Mouse (Mus musculus) brown adipose tissue, adult 24 weeks (tissue): ENCODE results near the gene Ltb. TPM values are rescaled to one million over a fixed set of nuclear protein-coding genes. Genes with fewer than 3 reads are reported as not detected.
A peak's percentile ranks its signal among the peaks of the same experiment; 100 is the strongest.
"Not testable (repeated sequence)": the region's sequence is repeated elsewhere in the genome, so short reads cannot be mapped to it uniquely, and the experiment has no call there.

Experiments used
- H3K27ac ChIP-seq: fragments of 200-500 bp; replicated peaks from 2 replicates; pipeline ENCODE4 v1.5.1; 2012; ENCODE audit warnings: low read depth, mild to moderate bottlenecking, low read length
- H3K4me1 ChIP-seq: fragments of 200-500 bp; 2 replicates; pipeline ENCODE4 v1.6.1; 2012; ENCODE audit warnings: low read length, mixed read lengths; ENCODE audit not compliant: control insufficient read depth, insufficient read depth, insufficient read length
- H3K4me3 ChIP-seq: fragments of 200-500 bp; 2 replicates; pipeline ENCODE4 v1.5.1; 2012; ENCODE audit warnings: low read depth, mild to moderate bottlenecking, low read length, moderate library complexity; ENCODE audit not compliant: insufficient read depth
- polyA plus RNA-seq: library from polyadenylated mRNA; stranded (reverse); fragments of >200 nt; gene quantifications from 2 replicates; pipeline ENCODE4 v1.2.4, GENCODE M21; 2012; ENCODE audit not compliant: missing spikeins, insufficient read depth, insufficient read length

Ltb gene
- polyA plus RNA-seq, 1 experiment: not detected

GRCm38 (mm10) chr17:35220156-35220952, 26.1 kb downstream of the Ltb start, which contains the start of gene Gm16181:
TSS of gene Gm16181 (plus strand) at chr17:35220834.
- peak within 1 kb of the TSS; percentile 65 for H3K4me3 ChIP-seq
- peaks cover 16% of the 10 kb centered on the region for H3K4me1 ChIP-seq
- H3K27ac ChIP-seq: peak within 1 kb of the TSS; percentile 98

- Histone ChIP-seq H3K4me3 (peak overlapping the region; percentile 49), H3K27ac (peak overlapping the region; percentile 88), H3K4me1 (peaks cover 22% of the 10 kb centered on the region)
Observed at GRCm38 (mm10) chr17:35222299-35222698, 28.1 kb downstream of the Ltb start.

DNA sequence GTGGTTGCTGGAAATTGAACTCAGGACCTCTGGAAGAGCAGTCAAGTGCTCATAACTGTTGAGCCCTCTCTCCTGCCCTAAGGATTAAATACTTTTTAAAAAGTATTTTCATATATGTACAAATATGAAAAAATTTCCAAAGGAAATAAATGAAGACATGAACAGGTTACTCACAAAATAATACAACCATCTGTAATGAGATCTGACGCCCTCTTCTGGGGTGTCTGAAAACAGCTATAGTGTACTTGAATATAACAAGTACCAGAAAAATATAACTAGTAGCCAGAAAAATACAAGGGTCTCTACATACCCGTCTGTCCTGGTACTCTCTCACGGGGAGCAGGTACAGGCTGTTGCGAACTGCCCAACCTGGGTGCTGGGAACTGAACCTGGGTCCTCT, 30.4 kb downstream of the Ltb start:
- no peak overlapping the region for H3K4me3 ChIP-seq
- H3K4me1 ChIP-seq: peaks cover 14% of the 10 kb centered on the region
- no peak overlapping the region for H3K27ac ChIP-seq

DNA sequence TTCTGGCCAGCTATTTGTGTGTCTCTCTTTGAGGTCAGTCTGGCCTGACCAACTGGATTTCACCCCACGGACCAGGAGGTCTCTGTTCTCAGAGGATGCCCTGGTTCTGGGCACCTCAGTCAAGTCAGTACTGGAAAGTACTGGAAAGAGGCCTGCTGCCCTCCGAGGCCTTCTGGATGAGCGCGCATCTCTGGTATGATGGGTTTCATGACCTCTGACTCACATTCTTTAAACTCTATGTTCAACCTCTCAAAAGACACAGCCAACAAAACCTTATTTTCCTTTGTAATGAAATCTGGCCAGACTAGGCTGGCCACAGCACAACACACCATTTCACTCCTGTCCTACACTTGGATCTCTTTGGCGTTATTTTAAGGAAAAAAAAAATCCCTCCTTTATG, 31.2 kb downstream of the Ltb start:
- Histone ChIP-seq H3K27ac (no peak overlapping the region), H3K4me3 (no peak overlapping the region), H3K4me1 (peaks cover 9% of the 10 kb centered on the region)

GRCm38 (mm10) chr17:35226561-35227046, 32.4 kb downstream of the Ltb start:
- peaks cover 8% of the 10 kb centered on the region; the same call in 1 of the 2 replicates for H3K4me1 ChIP-seq
- H3K27ac ChIP-seq: 0 out of 2 replicates have a peak overlapping the region, but pooled peaks have one; percentile 33
- H3K4me3 ChIP-seq: no peak overlapping the region

GRCm38 (mm10) chr17:35231022-35231421, 36.8 kb downstream of the Ltb start:
- Histone ChIP-seq H3K4me3 (no peak overlapping the region), H3K27ac (no peak overlapping the region), H3K4me1 (peaks cover 8% of the 10 kb centered on the region)

DNA sequence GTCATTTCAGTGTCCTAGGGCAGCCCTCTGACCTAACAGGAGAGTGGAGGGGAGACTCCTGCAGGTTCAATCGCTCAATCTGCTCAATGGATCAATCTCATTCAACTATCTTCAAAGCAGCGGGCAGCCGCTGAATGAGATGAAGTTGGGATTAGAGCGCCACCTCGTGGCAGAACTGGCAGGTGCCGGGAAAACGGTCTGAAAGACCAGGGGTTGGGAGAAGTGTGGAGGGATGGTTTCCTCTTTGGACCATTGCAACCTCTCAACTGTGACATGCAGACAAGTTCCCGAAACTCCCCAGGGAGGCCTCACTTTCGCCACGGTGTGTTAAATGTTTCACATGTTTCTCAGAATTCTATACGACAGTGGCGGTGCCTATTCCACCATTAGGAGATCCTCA, 37.8 kb downstream of the Ltb start:
- no peak overlapping the region for H3K4me3 ChIP-seq
- no peak overlapping the region for H3K27ac ChIP-seq

DNA sequence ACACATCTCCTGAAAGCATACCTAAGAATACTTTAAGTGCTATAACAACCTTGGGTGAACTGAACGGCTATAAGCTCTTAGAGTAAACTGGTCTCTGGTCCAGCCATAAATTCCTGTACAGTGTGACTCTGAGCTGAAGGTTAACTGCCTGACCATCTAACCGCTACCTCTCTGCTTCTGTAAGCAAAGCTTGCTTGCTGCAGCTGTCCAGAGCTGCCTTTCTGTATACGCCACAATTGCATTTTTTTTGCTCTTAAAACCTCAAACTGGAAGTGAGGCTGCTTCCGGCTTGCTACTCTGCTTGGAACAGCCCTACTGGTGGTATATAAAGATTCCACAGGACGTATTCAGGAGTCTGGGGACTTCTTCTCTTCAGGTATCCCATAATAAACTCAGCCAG, 38.4 kb downstream of the Ltb start:
- H3K4me1 ChIP-seq: peaks cover 5% of the 10 kb centered on the region
- no peak overlapping the region for H3K4me3 ChIP-seq
- peak overlapping the region; percentile 84; the same call in 1 of the 2 replicates for H3K27ac ChIP-seq

More for the DNA sequence above, 37.8 kb downstream of the Ltb start:
- H3K4me1 ChIP-seq: peaks cover 5% of the 10 kb centered on the region

- Histone ChIP-seq H3K27ac (peak within 1 kb of the TSS; percentile 84), H3K4me1 (peaks cover 5% of the 10 kb centered on the region), H3K4me3 (peak within 1 kb of the TSS; percentile 8; the same call in 1 of the 2 replicates)
Observed at GRCm38 (mm10) chr17:35233114-35233980, 39.1 kb downstream of the Ltb start, which contains the start of gene Atp6v1g2. TSS of gene Atp6v1g2 (plus strand) at chr17:35233660.

- not testable (repeated sequence) for H3K4me1 ChIP-seq
- H3K4me3 ChIP-seq: 0 out of 2 replicates have a peak overlapping the region, but pooled peaks have one; percentile 1
- H3K27ac ChIP-seq: peak overlapping the region; percentile 84; the same call in 1 of the 2 replicates
Observed at GRCm38 (mm10) chr17:35234090-35234489, 39.9 kb downstream of the Ltb start.

GRCm38 (mm10) chr17:35234903-35235302, 40.7 kb downstream of the Ltb start:
- Histone ChIP-seq H3K4me3 (peak overlapping the region; percentile 58), H3K4me1 (peaks cover 5% of the 10 kb centered on the region), H3K27ac (peak overlapping the region; percentile 94)

DNA sequence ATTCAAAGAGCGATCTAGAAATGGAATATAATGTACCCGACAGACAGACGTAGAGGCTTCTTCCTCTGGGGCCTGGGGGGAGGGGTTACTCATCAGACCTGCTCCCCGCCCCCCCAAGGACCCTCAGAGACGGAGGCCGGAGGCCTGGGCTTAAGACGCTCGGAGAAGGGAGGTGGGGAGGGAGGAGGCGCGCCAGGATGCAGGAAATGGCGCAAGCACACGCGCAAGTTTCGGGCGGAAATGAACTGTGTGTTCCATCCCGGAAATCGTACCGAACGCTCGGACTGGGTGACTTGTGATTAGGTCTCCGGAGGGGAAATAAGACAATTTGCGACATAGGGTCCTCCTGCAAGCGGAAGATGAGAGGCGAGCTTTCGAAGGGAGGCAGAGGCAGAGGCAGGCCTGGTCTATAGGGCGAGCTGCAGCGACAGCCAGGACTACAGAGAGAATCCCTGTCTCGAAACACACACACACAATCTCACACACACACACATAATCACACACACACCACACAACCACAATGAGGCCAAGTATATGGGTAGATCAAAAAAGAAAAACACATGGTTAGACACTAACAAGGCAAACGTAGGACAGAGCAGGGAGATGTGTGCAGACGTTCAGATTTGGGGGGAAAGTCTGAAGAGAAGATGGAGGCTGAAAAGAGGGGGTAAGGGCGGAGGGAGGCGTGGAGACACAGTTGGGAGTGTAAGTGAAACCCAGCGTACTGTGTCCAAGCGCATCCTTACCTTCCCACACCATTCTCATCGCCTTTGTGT, 41.6 kb downstream of the Ltb start, which contains the start of gene Nfkbil1:
Gene Nfkbil1 (minus strand): TSS at position 179 of the 776 bp plus-strand sequence.
- Histone ChIP-seq H3K27ac (peak within 1 kb of the TSS; percentile 96), H3K4me3 (peak within 1 kb of the TSS; percentile 65), H3K4me1 (peaks cover 13% of the 10 kb centered on the region)

DNA sequence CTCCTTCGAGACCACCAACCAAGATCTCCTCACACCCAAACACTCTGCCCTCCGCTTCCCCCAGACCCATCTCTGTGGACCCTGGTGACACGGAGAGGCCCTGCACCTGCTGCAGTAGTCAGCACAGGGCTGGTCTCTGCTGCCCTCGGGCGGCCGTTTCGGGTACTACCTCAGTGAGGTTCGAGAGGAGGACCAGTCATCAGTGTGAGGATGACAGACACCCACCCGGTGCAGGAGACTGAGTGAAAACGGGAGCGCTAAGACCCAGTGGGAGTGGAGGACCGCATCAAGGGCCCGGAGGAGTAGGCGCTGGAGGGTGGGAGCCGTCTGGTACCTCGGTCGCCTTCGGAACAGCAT, 42.1 kb downstream of the Ltb start:
- H3K4me1 ChIP-seq: peaks cover 14% of the 10 kb centered on the region
- H3K27ac ChIP-seq: peak overlapping the region; percentile 96
- H3K4me3 ChIP-seq: peak overlapping the region; percentile 57

- Histone ChIP-seq H3K4me1 (peaks cover 14% of the 10 kb centered on the region), H3K4me3 (no peak overlapping the region)
Observed at GRCm38 (mm10) chr17:35236996-35237395, 42.8 kb downstream of the Ltb start.

More at GRCm38 (mm10) chr17:35236996-35237395, 42.8 kb downstream of the Ltb start:
- H3K27ac ChIP-seq: no peak overlapping the region
